Mouse (Mus musculus) embryonic facial prominence, embryonic 14.5 days (tissue): Measurements from ENCODE around the gene Cyp2u1. TPM values are rescaled to one million over a fixed set of nuclear protein-coding genes. Genes with fewer than 3 reads are reported as not detected.
A peak's percentile ranks its signal among the peaks of the same experiment; 100 is the strongest.

ENCODE experiments used
- ATAC-seq: fragments of 200-750 bp; cut with Nextera tagmentation; 2 replicates; pipeline ENCODE4 v1.8.0; 2017; ENCODE audit warnings: low read depth, moderate number of reproducible peaks, moderate TSS enrichment
- DNase-seq: peaks from one replicate; pipeline ENCODE4 v3.0.0-alpha.2; 2015; ENCODE audit warnings: low spot score
- H3K27ac ChIP-seq: fragments of 300-500 bp; sonication (generic); replicated peaks from 2 replicates; pipeline ENCODE4 v1.5.1; 2014; ENCODE audit warnings: low read depth, mild to moderate bottlenecking, low read length, moderate library complexity
- H3K27me3 ChIP-seq: fragments of 300-500 bp; sonication (generic); replicated peaks from 2 replicates; pipeline ENCODE4 v1.6.1; 2014; ENCODE audit warnings: low read length; ENCODE audit not compliant: control insufficient read depth, insufficient read depth
- H3K36me3 ChIP-seq: fragments of 300-500 bp; sonication (generic); 2 replicates; pipeline ENCODE4 v1.6.1; 2014; ENCODE audit warnings: low read length, mixed read lengths; ENCODE audit not compliant: control insufficient read depth, insufficient read depth
- H3K4me1 ChIP-seq: fragments of 300-500 bp; sonication (generic); 2 replicates; pipeline ENCODE4 v1.6.1; 2014; ENCODE audit warnings: antibody characterized with exemption, low read length; ENCODE audit not compliant: control insufficient read depth, insufficient read depth
- H3K4me2 ChIP-seq: fragments of 300-500 bp; sonication (generic); 2 replicates; pipeline ENCODE4 v1.6.1; 2014; ENCODE audit warnings: low read depth, mild to moderate bottlenecking, low read length, moderate library complexity, mixed read lengths
- H3K4me3 ChIP-seq: fragments of 300-500 bp; sonication (generic); 2 replicates; pipeline ENCODE4 v1.5.1; 2014; ENCODE audit warnings: low read depth, mild to moderate bottlenecking, low read length
- H3K9ac ChIP-seq: fragments of 300-500 bp; sonication (generic); 2 replicates; pipeline ENCODE4 v1.6.1; 2014; ENCODE audit warnings: low read depth, mild to moderate bottlenecking, low read length, moderate library complexity, mixed read lengths
- H3K9me3 ChIP-seq: fragments of 300-500 bp; sonication (generic); 2 replicates; pipeline ENCODE4 v1.6.1; 2016; ENCODE audit warnings: low read length; ENCODE audit not compliant: control insufficient read depth
- WGBS: fragments of 180-500 bp; shearing (Covaris S2); extraction: QIAGEN DNeasy Blood & Tissue Kit; methylation state at CpG from one replicate; pipeline ENCODE4 v1.1.7; 2014; 5-methylcytosine and 5-hydroxymethylcytosine counted together
- polyA plus RNA-seq: library from polyadenylated mRNA; unstranded; fragments of >200 nt; fragmentation: Nextera tagmentation; extraction: Ambion mirVana; gene quantifications from 2 replicates; pipeline ENCODE4 v1.2.1, GENCODE M21; 2014

Gene Cyp2u1
- polyA plus RNA-seq, 1 experiment from 2014 or later = 2.4 TPM

DNA sequence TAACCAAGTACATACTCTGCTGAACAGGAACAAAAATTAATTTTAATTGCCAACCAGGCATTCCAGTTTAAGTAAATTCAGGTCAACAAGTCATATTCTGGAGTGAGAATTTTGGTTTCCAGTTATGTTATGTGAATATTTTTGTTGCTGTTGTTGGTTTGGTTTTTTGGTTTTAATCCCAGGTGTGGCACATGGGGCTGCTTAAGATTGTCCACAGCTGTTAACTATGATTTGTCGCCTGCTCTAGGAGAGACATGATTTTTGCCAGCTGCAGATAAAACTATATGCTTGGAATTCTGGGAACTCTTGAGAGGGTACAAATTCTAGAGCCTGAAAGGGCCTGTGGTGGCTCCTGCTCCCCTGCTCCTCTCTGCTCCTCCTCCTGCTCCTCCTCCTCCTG is 14.1 kb upstream of the Cyp2u1 start:
- no peaks in the 10 kb centered on the region for H3K36me3 ChIP-seq
- DNase-seq = no peak
- H3K4me2 ChIP-seq = no peak overlapping the region
- WGBS = 77% methylated on average over 1 of the region's 1 CpGs
- no peak overlapping the region for H3K27ac ChIP-seq
- no peak for ATAC-seq
- peaks cover 6% of the 10 kb centered on the region for H3K4me1 ChIP-seq
- H3K9ac ChIP-seq = no peak overlapping the region
- no peaks in the 10 kb centered on the region for H3K9me3 ChIP-seq
- no peak overlapping the region for H3K4me3 ChIP-seq
- no peaks in the 10 kb centered on the region for H3K27me3 ChIP-seq

DNA sequence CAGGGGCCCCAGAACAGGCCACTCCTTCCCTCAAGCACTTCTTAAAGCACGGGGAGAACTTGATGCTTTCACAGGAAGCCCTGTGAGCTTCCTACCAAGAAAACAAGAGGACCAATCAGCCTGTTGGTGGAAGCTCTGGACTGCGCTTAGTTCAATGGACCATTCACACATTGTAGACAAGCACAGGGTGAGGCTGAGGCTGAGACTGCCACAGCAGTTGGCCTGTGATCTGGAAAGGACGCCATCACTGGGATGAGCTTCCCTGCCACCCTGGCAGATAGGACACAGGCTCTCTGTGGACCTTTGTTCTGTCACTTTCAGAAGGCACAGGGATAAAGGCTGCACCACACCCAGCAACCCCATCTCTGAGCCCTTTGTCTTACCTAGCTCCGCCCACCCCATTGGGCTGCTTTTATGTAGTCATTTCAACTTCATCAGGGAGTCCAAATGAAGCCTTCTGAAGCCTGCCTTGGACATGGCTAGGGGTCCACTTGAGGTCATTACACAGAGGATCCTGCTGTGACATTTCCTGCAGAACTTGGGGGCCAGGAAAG is 13.0 kb upstream of the Cyp2u1 start:
- no peaks in the 10 kb centered on the region for H3K9me3 ChIP-seq
- ATAC-seq (peak; percentile 53; the same call in 1 of the 2 replicates), DNase-seq (peak; percentile 40)
- no peaks in the 10 kb centered on the region for H3K36me3 ChIP-seq
- no peak overlapping the region for H3K4me2 ChIP-seq
- H3K9ac ChIP-seq = no peak overlapping the region
- peaks cover 4% of the 10 kb centered on the region; the same call in 1 of the 2 replicates for H3K4me1 ChIP-seq
- H3K27me3 ChIP-seq = no peaks in the 10 kb centered on the region
- no peak overlapping the region for H3K27ac ChIP-seq
- H3K4me3 ChIP-seq = no peak overlapping the region
- WGBS = 60% methylated on average over 4 of the region's 4 CpGs

DNA sequence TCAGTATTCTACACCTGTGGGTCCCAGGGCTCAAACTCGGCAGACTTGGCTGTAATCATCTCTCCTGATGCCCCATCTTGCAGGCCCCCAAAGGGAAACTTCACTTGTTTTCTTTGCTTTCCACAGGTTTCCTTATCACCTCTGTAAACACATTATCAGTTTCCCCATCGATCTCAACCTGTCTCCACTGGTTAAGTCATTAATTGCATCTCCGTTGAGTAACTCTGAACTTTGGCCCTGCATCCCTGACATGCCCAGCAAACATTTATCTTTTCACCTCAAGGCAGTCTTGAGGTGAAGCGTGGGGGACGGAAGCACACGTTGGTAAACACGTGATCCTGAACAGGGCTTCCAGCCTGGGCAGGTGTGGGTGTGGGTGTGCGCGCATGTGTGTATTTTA is 9.3 kb upstream of the Cyp2u1 start:
- ATAC-seq (no peak), DNase-seq (no peak)
- Histone ChIP-seq H3K9me3 (peaks cover 13% of the 10 kb centered on the region), H3K4me3 (no peak overlapping the region), H3K36me3 (no peaks in the 10 kb centered on the region), H3K27ac (no peak overlapping the region), H3K27me3 (no peaks in the 10 kb centered on the region), H3K4me2 (no peak overlapping the region), H3K9ac (no peak overlapping the region), H3K4me1 (no peaks in the 10 kb centered on the region)
- 79% methylated on average over 9 of the region's 9 CpGs for WGBS

DNA sequence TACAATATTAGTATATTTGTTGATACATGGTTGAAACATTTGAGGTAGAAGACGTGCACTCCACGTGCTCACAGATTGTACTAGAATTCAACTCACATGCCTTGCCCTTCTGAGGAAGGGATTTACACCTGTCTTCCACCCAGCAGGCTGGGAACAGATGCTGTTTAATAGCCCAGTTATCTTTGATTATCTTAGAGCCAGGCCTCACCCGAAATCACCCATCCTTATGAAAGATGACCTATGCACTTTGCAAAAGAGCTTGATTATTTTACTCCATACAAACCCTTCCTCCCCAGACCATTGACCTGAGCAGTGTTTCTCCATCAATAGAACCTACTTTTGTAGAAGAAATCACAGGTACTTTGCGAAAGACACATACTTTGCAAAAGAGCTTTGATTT is 7.5 kb upstream of the Cyp2u1 start:
- ATAC-seq = no peak
- no peak for DNase-seq
- no peaks in the 10 kb centered on the region for H3K4me1 ChIP-seq
- no peaks in the 10 kb centered on the region for H3K27me3 ChIP-seq
- H3K4me3 ChIP-seq = no peak overlapping the region
- WGBS = 87% methylated on average over 4 of the region's 4 CpGs
- no peak overlapping the region for H3K27ac ChIP-seq
- no peak overlapping the region for H3K9ac ChIP-seq
- no peaks in the 10 kb centered on the region for H3K36me3 ChIP-seq
- H3K9me3 ChIP-seq = peaks cover 13% of the 10 kb centered on the region
- no peak overlapping the region for H3K4me2 ChIP-seq

DNA sequence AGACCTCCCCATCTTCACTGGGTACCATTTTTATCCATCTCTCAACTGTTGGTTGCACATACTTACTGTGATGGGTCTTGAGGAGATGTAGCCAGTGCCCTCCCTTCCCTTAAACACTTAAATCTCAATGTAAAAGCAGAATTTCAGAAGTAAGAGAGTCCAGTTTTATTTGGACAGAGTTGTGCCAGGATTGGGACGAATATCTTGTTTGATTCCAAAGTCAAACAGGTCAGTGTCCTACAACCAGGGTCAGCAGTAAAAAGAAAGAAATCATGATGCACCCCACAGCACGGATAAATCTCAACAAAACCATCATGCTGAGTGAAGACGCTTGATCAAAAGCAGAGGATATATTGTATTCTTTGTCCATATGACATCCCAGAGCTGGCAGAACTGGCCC is 4.8 kb upstream of the Cyp2u1 start:
- H3K27ac ChIP-seq = no peak overlapping the region
- no peak overlapping the region for H3K4me3 ChIP-seq
- DNase-seq = no peak
- WGBS = 80% methylated on average over 3 of the region's 3 CpGs
- H3K27me3 ChIP-seq = peaks cover 5% of the 10 kb centered on the region; the same call in 1 of the 2 replicates
- no peak for ATAC-seq
- H3K36me3 ChIP-seq = no peaks in the 10 kb centered on the region
- H3K4me1 ChIP-seq = no peaks in the 10 kb centered on the region
- peaks cover 13% of the 10 kb centered on the region for H3K9me3 ChIP-seq
- no peak overlapping the region for H3K9ac ChIP-seq
- no peak overlapping the region for H3K4me2 ChIP-seq

DNA sequence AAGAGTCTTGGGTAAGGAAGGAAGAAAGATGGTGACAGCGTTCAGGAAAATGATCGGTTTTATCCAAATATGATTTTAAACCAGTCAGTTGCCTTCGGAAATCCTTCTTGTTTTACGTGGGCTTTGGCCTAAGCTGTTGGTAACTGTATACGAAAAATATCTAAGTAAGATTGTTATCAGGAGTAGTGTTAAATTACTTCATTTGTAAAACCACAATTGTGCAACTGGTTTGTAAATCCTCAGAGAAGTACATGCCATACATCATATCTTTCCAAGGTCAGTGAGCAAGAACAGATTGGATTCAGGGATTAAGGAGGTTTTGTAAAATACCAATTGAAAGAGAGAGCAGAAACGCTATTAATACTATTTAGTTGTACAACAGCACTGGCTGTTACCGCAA is 3.2 kb upstream of the Cyp2u1 start:
- no peak for ATAC-seq
- H3K4me2 ChIP-seq = no peak overlapping the region
- H3K27me3 ChIP-seq = peaks cover 5% of the 10 kb centered on the region; the same call in 1 of the 2 replicates
- peaks cover 13% of the 10 kb centered on the region for H3K9me3 ChIP-seq
- H3K36me3 ChIP-seq = no peaks in the 10 kb centered on the region
- 76% methylated on average over 7 of the region's 7 CpGs for WGBS
- H3K4me3 ChIP-seq = no peak overlapping the region
- H3K4me1 ChIP-seq = no peaks in the 10 kb centered on the region
- H3K27ac ChIP-seq = no peak overlapping the region
- DNase-seq = no peak
- no peak overlapping the region for H3K9ac ChIP-seq

DNA sequence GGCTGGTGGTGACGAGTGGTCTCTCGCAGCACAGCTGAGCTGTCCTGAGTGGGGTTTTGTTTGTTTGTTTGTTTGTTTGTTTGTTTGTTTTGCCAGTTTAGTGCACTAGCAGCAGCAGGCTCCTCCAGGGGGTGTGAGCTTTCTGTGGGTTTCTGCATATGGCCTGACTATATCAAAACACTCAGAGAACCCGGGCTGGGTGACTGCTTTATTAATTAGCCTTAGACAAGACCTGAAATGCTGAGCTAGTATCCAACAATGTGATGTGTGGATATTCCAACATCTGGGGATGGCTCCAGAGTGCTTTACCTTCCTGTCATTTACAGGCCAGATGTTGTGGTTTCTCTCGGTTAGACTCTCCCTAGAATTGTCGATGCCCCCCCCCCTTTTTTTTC is 290 bp upstream of the Cyp2u1 start:
- Histone ChIP-seq H3K27me3 (peaks cover 5% of the 10 kb centered on the region; the same call in 1 of the 2 replicates), H3K9ac (peak overlapping the region; percentile 62), H3K9me3 (no peaks in the 10 kb centered on the region), H3K27ac (no peak overlapping the region), H3K4me3 (peak overlapping the region; percentile 76), H3K4me2 (peak overlapping the region; percentile 99), H3K4me1 (no peaks in the 10 kb centered on the region), H3K36me3 (no peaks in the 10 kb centered on the region)
- ATAC-seq = no peak
- DNase-seq = no peak
- WGBS = 18% methylated on average over 5 of the region's 5 CpGs

DNA sequence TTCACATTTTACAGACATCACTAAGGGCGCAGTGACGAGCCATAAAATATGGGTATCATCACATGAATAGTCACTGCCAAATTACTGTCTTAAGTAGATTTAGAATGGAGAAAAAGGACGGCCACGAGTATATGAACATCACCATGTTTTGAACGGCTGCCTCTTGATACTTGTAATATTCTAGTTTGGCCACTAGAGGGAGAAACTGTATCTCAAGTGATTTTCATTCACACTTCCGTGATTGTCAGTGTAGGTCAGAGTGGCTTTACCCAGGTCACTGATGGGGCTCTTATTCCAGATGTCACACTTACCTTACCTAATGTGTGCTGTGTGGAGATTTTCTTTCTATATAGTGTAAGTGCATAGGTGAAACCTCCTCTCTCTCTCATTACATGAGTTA is 3.1 kb downstream of the Cyp2u1 start:
- Histone ChIP-seq H3K4me2 (no peak overlapping the region), H3K4me1 (no peaks in the 10 kb centered on the region), H3K9ac (no peak overlapping the region), H3K9me3 (no peaks in the 10 kb centered on the region), H3K27me3 (peaks cover 5% of the 10 kb centered on the region; the same call in 1 of the 2 replicates), H3K27ac (no peak overlapping the region), H3K4me3 (no peak overlapping the region), H3K36me3 (no peaks in the 10 kb centered on the region)
- DNase-seq = peak; percentile 61
- 11% methylated on average over 6 of the region's 6 CpGs for whole genome bisulfite sequencing
- ATAC-seq = no peak

DNA sequence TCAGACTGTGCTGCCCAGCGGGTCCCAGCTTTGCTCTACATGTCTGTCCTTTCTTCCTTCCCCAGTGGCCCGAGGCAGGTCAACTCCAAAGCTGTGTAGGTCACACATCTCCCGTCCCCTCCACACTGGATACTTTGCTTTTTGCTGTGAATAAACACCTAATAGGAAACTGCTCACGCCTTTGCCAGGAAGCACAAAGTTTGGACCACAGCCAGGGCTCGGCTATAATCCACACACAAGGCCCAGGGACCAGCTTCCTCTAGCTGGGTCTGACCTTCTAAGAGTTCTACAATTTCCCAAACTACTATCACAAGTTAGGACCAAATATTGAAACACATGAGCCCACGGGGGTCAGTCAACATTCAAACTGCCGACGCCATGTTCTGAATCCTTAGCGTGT is 3.9 kb downstream of the Cyp2u1 start:
- H3K27me3 ChIP-seq = peaks cover 1% of the 10 kb centered on the region; the same call in 1 of the 2 replicates
- H3K27ac ChIP-seq = no peak overlapping the region
- 82% methylated on average over 9 of the region's 9 CpGs for WGBS
- H3K4me1 ChIP-seq = no peaks in the 10 kb centered on the region
- H3K4me3 ChIP-seq = no peak overlapping the region
- ATAC-seq = no peak
- H3K36me3 ChIP-seq = no peaks in the 10 kb centered on the region
- DNase-seq = no peak
- H3K9ac ChIP-seq = no peak overlapping the region
- no peak overlapping the region for H3K4me2 ChIP-seq
- no peaks in the 10 kb centered on the region for H3K9me3 ChIP-seq
